Mouse (Mus musculus) monocyte, adult 5-6 weeks (primary cell): Measurements from ENCODE around the gene A4gnt. TPM values are rescaled to one million over a fixed set of nuclear protein-coding genes. Genes with fewer than 3 reads are reported as not detected.

ENCODE experiments used
- ATAC-seq: fragments of 153-309, 156-312 bp; replicated peaks from 2 replicates; pipeline ENCODE4 v1.8.0; 2017; ENCODE audit warnings: mild to moderate bottlenecking; ENCODE audit not compliant: low TSS enrichment, insufficient number of reproducible peaks, severe bottlenecking, poor library complexity, low FRiP score
- total RNA-seq: library from RNA; stranded (forward); fragments of 200-1000, 200-491, 200-594 nt; gene quantifications from 3 replicates; pipeline ENCODE4 v1.2.3, GENCODE M21; 2017

A4gnt gene
- total RNA-seq, 1 experiment from 2014 or later, result not detected

- no peak for ATAC-seq
Observed at GRCm38 (mm10) chr9:99630528-99631125, 18.3 kb downstream of the A4gnt start.

DNA sequence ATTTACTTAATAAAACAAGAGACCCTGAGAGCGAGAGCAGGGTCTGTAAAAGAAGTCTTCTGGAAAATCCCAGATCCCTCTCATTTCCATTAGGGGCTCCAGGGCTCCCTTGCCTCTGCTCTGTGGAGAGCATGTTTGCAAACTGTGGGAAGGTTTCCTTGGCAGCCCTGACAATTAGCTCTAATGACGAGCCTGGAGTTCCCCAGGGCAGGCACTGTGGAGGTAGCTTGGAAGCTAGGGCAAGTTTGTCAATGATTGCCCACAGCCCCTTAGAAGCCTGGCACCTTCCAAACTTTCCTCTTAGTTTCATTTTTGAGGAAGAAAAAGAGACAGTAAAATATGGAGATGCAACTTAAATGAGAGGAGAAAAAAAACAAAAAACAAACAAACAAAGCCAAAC, 19.5 kb downstream of the A4gnt start:
- ATAC-seq, result no peak

DNA sequence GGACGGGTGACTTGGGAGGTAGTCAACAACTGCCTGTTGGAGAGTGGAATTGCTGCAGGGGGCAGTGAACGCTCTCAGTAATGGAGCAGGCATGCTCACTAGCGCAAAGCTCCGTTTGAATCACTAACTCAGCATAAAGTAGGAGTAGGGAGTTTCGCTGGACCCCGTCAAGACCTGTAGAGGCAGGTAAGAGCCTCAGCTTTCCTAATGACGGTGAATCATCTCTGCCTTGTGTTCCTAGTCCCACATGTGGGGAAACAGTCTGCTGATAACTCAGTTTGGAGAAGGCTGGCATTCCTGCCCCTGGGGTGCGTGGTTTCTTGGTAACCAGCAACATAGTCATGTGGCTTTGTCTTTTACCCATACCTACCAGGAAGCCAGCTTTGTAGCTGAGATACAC, 20.0 kb downstream of the A4gnt start:
- ATAC-seq, result no peak

GRCm38 (mm10) chr9:99636776-99637175, 24.5 kb downstream of the A4gnt start:
- ATAC-seq, result no peak

- ATAC-seq, result no peak
Observed at GRCm38 (mm10) chr9:99637227-99637626, 24.9 kb downstream of the A4gnt start.

- no peak for ATAC-seq
Observed at GRCm38 (mm10) chr9:99637736-99638135, 25.4 kb downstream of the A4gnt start.

- ATAC-seq, result no peak
Observed at GRCm38 (mm10) chr9:99639957-99640356, 27.7 kb downstream of the A4gnt start.

- no peak for ATAC-seq
Observed at GRCm38 (mm10) chr9:99645416-99645815, 33.1 kb downstream of the A4gnt start.

GRCm38 (mm10) chr9:99646102-99646501, 33.8 kb downstream of the A4gnt start:
- no peak for ATAC-seq

DNA sequence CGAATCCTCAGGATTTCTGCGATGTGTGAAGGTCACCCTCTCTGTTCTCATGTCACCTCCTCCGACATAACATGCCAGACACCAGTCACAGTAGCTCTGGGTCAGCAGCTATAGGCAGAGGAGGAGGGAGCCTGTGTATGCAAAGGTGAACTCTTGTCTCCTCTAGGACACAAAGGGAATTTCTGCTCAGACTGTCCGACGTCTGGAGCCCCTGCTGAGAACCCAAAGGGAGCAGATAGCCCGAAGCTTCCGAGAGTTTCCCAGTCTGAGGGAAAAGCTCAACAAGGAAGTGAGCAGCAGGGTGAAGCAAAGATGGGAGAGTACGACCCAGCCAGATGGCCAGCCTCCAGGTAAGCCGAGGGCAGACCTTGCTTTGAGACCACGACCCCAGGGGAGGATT, 48.5 kb downstream of the A4gnt start:
- no peak for ATAC-seq

DNA sequence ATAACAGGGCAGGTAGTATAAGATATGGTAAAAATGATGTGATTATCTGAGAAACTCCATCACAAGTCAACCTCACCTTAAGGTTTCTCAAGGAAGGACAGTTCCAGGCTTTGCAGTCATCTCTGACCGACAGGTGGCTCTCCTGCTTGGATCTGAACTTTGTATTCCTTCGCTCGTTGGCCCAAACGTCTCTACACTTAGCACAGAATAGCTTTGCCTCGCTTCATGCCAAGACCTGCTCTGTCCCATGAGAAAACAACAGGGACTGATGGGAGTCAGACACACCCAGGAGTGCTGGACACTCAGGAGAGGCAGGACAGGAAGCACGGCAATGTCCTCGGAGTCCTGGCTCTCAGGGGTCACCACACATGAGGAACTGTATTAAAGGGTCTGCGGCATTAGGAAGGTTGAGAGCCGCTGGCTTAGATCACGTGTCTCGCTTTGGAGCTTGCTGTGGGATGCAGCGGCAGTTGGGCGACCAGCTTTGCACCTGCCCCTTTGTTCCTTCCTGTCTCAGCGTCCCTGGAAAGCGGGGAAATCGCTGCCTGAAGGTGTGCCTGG, 49.4 kb downstream of the A4gnt start:
- no peak for ATAC-seq

- no peak; the same call in 1 of the 2 replicates for ATAC-seq
Observed at GRCm38 (mm10) chr9:99662406-99662805, 50.1 kb downstream of the A4gnt start.

DNA sequence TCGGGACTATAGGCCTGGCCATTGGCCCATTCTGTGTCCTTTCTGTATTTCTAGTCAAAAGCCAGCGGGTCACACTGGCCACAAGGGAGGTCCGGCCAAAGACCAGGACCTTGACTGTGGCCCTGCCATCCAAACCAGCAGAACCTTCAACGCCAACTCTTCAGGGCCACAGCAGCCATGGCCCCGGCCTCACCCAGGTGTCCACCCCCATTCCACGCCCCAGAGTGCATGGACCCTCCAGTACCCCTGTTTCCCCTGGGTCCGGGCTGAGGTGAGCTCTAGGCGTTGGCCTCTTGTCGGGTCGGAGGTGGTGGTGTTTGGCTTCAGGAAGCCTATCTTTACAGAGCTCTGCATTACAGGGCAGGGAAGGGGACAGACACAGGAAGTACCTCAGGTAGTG, 50.6 kb downstream of the A4gnt start:
- ATAC-seq, result no peak

- no peak for ATAC-seq
Observed at GRCm38 (mm10) chr9:99667596-99667995, 55.3 kb downstream of the A4gnt start.

- ATAC-seq, result no peak
Observed at GRCm38 (mm10) chr9:99671603-99672002, 59.3 kb downstream of the A4gnt start.

Other genes starting within 250 kb of the A4gnt start
- 1.3 TPM in 1 of 3 replicates, not detected in the others for gene Mras, start 175.1 kb upstream of the A4gnt start, total RNA-seq
- not detected in 3 replicates for gene Nme9, start 161.0 kb upstream of the A4gnt start, total RNA-seq
- 28.9 to 34.8 TPM (median 29.1 TPM) in 3 replicates for gene Armc8, start 43.6 kb upstream of the A4gnt start, total RNA-seq
- gene Dbr1, start 36.7 kb upstream of the A4gnt start, total RNA-seq, result 44.1 to 75.6 TPM (median 51.6 TPM) in 3 replicates
- gene Dzip1l, start 17.0 kb downstream of the A4gnt start, total RNA-seq, result not detected in 3 replicates
- gene Cldn18, start 104.8 kb downstream of the A4gnt start, total RNA-seq, result not detected in 3 replicates